Mouse (Mus musculus) ES-E14 (cell line): ENCODE measurements at regions not wholly inside any gene's neighbourhood (a gene's known extent, or its start where the extent isn't known, plus 50 kb on each side); places are given as distances from the start of the nearest gene placed in this dataset.

Source experiments
- CHD2 ChIP-seq: IDR thresholded peaks from 2 replicates; pipeline ENCODE4 v1.6.1; 2014; ENCODE audit warnings: mild to moderate bottlenecking, low read depth, low read length, inconsistent platforms
- HCFC1 ChIP-seq: IDR thresholded peaks from 2 replicates; pipeline ENCODE4 v1.6.1; 2012; ENCODE audit warnings: low read length, inconsistent platforms, borderline replicate concordance; ENCODE audit not compliant: insufficient read depth
- ZC3H11A ChIP-seq: IDR thresholded peaks from 2 replicates; pipeline ENCODE4 v1.6.1; 2012; ENCODE audit warnings: low read depth, mild to moderate bottlenecking, inconsistent platforms, low read length, borderline replicate concordance

GRCm38 (mm10) chr3:46727679-46728078 lies 279.7 kb upstream of the Pabpc4l start:
- TF ChIP-seq HCFC1, result no peak
- TF ChIP-seq CHD2, result no peak
- no peak for TF ChIP-seq ZC3H11A
